Mouse (Mus musculus) layer of hippocampus, adult 18-20 months (tissue): Measurements from ENCODE around the gene Dscam. TPM values are rescaled to one million over a fixed set of nuclear protein-coding genes. Genes with fewer than 3 reads are reported as not detected.
A peak's percentile ranks its signal among the peaks of the same experiment; 100 is the strongest.

Experiments
- DNase-seq, 2 experiments: peaks; one replicate each; pipeline ENCODE4 v3.0.0; 2022; ENCODE audit warnings: low spot score in 2 of 2
- total RNA-seq, 2 experiments: library from RNA; stranded (reverse); gene quantifications; 2 replicates each; pipeline ENCODE4 v1.2.3; 2021

The Dscam gene
- total RNA-seq, 2 experiments from 2014 or later, result 35.7 to 36.8 TPM

DNA sequence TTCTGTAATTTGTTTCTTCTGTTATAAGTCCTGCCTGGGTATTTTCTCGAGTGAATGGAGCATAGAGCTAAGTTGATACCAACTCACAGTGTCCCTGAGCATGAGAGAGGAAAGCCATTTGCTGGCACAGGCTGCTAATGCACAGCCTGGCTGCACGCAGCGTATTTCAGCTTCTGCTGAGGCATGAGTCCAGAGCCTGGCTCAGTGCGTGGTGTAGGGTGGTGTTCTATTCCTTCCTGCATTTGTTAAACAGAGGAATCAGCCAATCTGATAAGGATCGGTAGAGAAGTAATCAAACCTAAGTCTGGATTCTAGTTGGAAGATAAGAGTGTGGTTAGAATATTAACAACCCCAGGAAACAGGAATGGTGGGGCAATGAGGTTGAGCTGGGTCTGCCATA lies 500.8 kb downstream of the Dscam start:
- peak; percentile 36 to 69 for DNase-seq

GRCm38 (mm10) chr16:96668478-96668877 lies 502.1 kb downstream of the Dscam start:
- DNase-seq, result no peak

- no peak for DNase-seq
Observed at GRCm38 (mm10) chr16:96661073-96661472, 509.5 kb downstream of the Dscam start.

GRCm38 (mm10) chr16:96659275-96659674 lies 511.3 kb downstream of the Dscam start:
- DNase-seq, result no peak

DNA sequence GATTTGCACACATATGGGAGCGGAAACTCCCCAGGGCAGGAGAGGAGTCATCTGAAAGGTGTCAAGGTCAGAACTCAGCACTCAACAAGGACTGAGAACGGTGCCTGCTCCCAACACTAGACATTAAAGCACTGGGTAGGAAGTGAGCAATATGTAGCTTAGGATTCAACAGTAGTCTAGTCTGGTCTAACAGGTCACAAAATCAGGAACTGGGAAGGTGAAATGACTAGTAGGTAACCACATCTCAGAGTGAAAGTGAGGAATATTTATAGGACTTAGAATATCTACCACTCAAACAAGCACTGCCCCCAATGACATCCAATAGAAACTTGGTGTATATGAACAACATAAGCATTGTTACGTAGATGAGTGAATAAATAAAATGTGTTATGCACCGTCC lies 515.0 kb downstream of the Dscam start:
- DNase-seq, result no peak

DNA sequence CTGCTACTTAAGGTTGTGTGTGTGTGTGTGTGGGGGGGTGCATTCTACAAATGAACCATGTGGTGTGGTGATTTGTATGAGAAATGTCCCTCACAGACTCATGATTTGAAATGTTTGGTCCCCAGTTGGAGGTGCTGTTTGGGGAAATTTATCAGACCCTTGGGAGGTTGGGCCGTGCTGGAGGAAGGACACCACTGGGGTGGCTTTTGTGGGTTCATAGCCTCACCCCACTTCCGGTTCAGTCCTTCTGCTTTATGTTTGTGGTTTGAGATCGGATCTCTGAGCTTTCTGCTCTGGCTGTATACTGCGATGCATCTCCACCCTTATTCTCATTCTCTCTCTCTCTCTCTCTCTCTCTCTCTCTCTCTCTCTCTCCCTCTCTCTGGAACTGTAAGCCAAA lies 516.5 kb downstream of the Dscam start:
- DNase-seq, result no peak

GRCm38 (mm10) chr16:96651444-96651843 lies 519.1 kb downstream of the Dscam start:
- no peak for DNase-seq

GRCm38 (mm10) chr16:96640101-96640500 lies 530.5 kb downstream of the Dscam start:
- no peak for DNase-seq

GRCm38 (mm10) chr16:96635916-96636315 lies 534.6 kb downstream of the Dscam start:
- no peak for DNase-seq

GRCm38 (mm10) chr16:96634791-96635143 lies 535.8 kb downstream of the Dscam start:
- DNase-seq, result no peak

GRCm38 (mm10) chr16:96634097-96634790 lies 536.3 kb downstream of the Dscam start:
- DNase-seq, result peak; percentile 24 to 68

GRCm38 (mm10) chr16:96630241-96630640 lies 540.3 kb downstream of the Dscam start:
- DNase-seq, result peak in 1 of 2 experiments; percentile 26

DNA sequence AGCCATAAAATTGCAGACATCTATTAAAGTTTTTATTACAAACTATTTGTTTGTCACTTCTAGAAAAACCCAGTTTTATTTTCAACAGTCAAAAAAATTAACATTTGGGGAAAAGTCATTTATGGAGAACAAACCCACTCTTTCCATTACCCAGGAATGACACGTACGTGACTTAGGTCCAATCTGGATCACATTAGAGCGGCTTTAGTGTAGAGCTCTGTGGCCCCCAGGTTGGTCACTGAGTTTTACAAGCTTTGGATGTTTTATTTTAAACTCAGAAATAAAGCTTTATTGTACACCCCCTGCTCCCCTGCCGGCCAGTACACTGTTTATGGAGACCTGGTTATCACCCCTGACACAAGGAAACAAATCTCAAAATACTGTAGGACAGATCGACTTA lies 540.9 kb downstream of the Dscam start:
- no peak for DNase-seq

- no peak for DNase-seq
Observed at GRCm38 (mm10) chr16:96625468-96625867, 545.1 kb downstream of the Dscam start.

DNA sequence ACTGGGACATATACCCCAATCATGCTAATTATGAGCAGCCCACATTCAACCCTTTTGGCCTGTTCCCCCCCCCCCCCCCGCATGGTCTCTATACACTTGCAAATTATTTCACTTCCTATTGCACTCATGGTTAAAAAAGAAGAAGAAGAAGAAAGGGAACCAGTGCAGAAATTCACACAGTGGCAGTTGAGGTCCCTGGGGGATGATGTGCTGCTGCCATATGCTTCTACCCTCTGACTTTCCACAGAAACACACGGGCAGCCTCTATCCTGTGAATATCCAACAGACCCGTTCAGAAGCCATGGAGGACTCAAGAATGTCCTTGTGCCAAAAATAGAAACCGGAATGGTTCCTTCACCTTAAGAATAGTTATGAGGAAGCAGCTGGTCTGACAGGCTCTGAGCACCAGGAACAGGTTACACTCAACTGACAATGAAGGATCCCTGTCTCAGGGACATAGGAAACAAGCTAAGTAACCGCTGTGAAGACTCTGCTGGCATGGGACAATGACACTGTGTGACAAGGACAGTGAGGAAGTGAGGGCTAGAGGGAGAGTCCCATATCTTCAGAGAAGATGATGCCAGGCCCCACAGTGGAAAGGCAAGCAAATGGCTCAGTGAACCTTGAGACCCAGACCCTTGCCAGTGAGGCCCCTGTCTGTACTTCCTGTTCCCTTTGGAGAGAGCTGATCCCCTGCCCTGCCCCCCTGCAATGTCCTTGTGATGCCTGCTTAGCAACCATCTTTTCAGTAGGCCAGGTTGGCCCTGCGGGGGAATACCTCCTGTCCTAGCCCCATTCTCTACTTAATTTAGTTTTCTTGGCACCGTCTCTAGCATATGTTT lies 545.8 kb downstream of the Dscam start:
- DNase-seq, result no peak

- no peak for DNase-seq
Observed at GRCm38 (mm10) chr16:96620861-96621260, 549.7 kb downstream of the Dscam start.

GRCm38 (mm10) chr16:96620402-96620801 lies 550.1 kb downstream of the Dscam start:
- DNase-seq, result peak; percentile 61 to 78

DNA sequence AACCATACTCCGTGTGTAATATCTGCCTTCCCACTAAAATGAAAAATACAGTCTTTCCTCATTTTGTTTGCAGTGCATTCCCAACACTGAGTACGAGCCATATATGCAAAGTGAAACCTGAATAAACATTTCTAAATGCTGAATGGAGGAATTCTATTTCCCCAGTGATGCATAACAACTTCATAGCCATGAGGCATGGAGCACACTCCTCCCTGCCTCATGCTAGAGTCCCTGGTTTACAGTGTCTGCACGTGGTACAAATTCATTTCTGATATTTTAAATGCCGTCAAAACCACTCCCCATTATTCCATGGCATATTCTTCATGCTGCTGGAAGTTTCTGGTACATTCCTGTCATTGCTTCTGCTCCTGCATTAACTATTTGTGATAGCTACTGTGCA lies 552.8 kb downstream of the Dscam start:
- no peak for DNase-seq

DNA sequence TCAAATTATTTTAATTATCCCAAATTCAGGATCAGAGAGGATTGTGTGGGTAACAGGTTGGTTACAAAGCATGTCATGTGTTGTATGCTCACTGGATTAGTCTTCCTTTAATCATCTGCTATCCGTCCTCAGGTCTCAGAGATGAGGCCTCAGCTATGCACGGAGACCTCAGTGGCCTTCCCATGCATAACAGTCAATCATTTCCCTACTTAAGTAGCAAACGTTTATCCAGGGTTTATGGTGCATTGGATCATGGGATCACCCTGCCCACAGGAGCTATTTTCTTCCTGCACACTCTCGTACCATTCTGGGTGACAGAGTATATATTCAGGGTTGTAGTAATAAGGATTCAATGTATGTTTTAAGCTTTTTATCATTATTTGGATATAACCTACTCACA lies 557.3 kb downstream of the Dscam start:
- no peak for DNase-seq

DNA sequence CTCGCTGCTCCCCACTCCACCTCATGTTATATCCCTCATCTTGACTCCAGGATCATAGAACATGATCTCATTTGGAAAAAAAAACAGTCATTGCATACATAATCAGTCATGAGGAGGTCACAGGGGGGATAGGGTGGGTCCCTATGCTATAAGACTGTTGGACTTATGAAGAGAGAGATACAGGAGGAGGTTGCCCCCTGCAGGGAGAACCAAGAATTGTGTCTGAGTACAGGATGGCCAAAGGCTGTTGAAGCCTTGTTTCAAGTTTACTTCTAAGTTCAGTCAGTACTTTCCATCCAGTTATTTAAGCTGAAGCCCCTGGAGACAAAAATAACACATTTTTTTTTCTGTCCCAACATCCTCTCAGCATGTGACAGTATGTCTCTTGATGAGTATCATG lies 559.7 kb downstream of the Dscam start:
- peak in 1 of 2 experiments; percentile 77 for DNase-seq

- DNase-seq, result no peak
Observed at GRCm38 (mm10) chr16:96602206-96602605, 568.3 kb downstream of the Dscam start.

- no peak for DNase-seq
Observed at GRCm38 (mm10) chr16:96600791-96601190, 569.8 kb downstream of the Dscam start.
